ENCODE assay signal across 18 mouse cellular contexts in genomic region chr9:74277752-74278385, GRCm38 (mm10).
A peak's percentile ranks its signal among the peaks of the same experiment; 100 is the strongest.
DNase-seq lines count a peak whose midpoint lies in the region; ATAC-seq and TF ChIP-seq lines count a peak whose summit lies in the region.
"Had no signal": no experiment of that assay in that cellular context is flagged by ENCODE, and none has a peak within 500 bp of the region (broad histone marks: within the 10 kb centered on the region; RNA-seq: fewer than 3 reads in every experiment).

No protein-coding gene starts in this region.

- peaks cover 42% of the 10 kb centered on the region for H3K4me1 ChIP-seq in forebrain, embryonic 10.5 days
- H3K4me1 ChIP-seq in forebrain, embryonic 11.5 days (replicated peaks; ENCODE audit: control insufficient read depth, insufficient read depth, low read length): peaks cover 5% of the 10 kb centered on the region; the same call in 1 of the 2 replicates
- no peaks in the 10 kb centered on the region for H3K4me1 ChIP-seq in forebrain, postnatal 0 days (ENCODE audit: insufficient read depth)
- peaks cover 32% of the 10 kb centered on the region for H3K4me1 ChIP-seq in midbrain, embryonic 11.5 days (ENCODE audit: control insufficient read depth, insufficient read depth, low read length)
- peaks cover 12% of the 10 kb centered on the region for H3K4me1 ChIP-seq in neural tube, embryonic 14.5 days (ENCODE audit: control insufficient read depth, insufficient read depth, low read length)
- no peaks in the 10 kb centered on the region for H3K4me1 ChIP-seq in liver, postnatal 0 days (ENCODE audit: insufficient read depth)
- H3K4me1 ChIP-seq: embryonic facial prominence, embryonic 15.5 days had no signal

- no peak for TF ChIP-seq CTCF in forebrain, postnatal 0 days (IDR thresholded peaks at IDR 0.05; ENCODE audit: low read depth)
- TF ChIP-seq CTCF in liver, postnatal 0 days (IDR thresholded peaks at IDR 0.05; ENCODE audit: low read depth): no peak

- no peak overlapping the region for H3K4me2 ChIP-seq in forebrain, embryonic 11.5 days (ENCODE audit: low read depth, low read length, severe bottlenecking)
- no peak overlapping the region; the same call in 1 of the 2 replicates for H3K4me2 ChIP-seq in forebrain, postnatal 0 days (ENCODE audit: low read depth)
- H3K4me2 ChIP-seq in midbrain, embryonic 11.5 days: peak overlapping the region; percentile 27
- peak overlapping the region; percentile 20; the same call in 1 of the 2 replicates for H3K4me2 ChIP-seq in neural tube, embryonic 14.5 days (ENCODE audit: low read depth, low read length)
- no peak overlapping the region for H3K4me2 ChIP-seq in liver, postnatal 0 days (ENCODE audit: low read depth, low read length)
- H3K4me2 ChIP-seq: embryonic facial prominence, embryonic 15.5 days; liver, embryonic 11.5 days; stomach, embryonic 15.5 days had no signal

- no peak overlapping the region for H3K4me3 ChIP-seq in forebrain, embryonic 10.5 days
- H3K4me3 ChIP-seq in forebrain, embryonic 11.5 days (ENCODE audit: low read depth, low read length): no peak overlapping the region
- no peak overlapping the region for H3K4me3 ChIP-seq in forebrain, postnatal 0 days (ENCODE audit: low read depth, low read length)
- no peak overlapping the region for H3K4me3 ChIP-seq in midbrain, embryonic 11.5 days (ENCODE audit: low read depth, low read length)
- H3K4me3 ChIP-seq in neural tube, embryonic 14.5 days (ENCODE audit: low read depth, low read length): no peak overlapping the region
- H3K4me3 ChIP-seq in liver, postnatal 0 days (ENCODE audit: low read depth, low read length): no peak overlapping the region
- H3K4me3 ChIP-seq: embryonic facial prominence, embryonic 15.5 days; myocyte; stomach, embryonic 15.5 days had no signal

- TF ChIP-seq EP300 in liver, postnatal 0 days (IDR thresholded peaks at IDR 0.05; ENCODE audit: low read depth): no peak

- no peaks in the 10 kb centered on the region for H3K9me3 ChIP-seq in forebrain, embryonic 10.5 days
- H3K9me3 ChIP-seq in forebrain, embryonic 11.5 days (ENCODE audit: control insufficient read depth, low read length): no peaks in the 10 kb centered on the region
- H3K9me3 ChIP-seq in forebrain, postnatal 0 days (ENCODE audit: low read length): no peaks in the 10 kb centered on the region
- H3K9me3 ChIP-seq in midbrain, embryonic 11.5 days (ENCODE audit: control insufficient read depth, low read length): no peaks in the 10 kb centered on the region
- H3K9me3 ChIP-seq in neural tube, embryonic 14.5 days (ENCODE audit: control insufficient read depth, low read length): no peaks in the 10 kb centered on the region
- H3K9me3 ChIP-seq in liver, postnatal 0 days (ENCODE audit: low read length): no peaks in the 10 kb centered on the region
- H3K9me3 ChIP-seq: embryonic facial prominence, embryonic 15.5 days; stomach, embryonic 15.5 days had no signal

- H3K9ac ChIP-seq in forebrain, embryonic 11.5 days (ENCODE audit: low read length): no peak overlapping the region
- no peak overlapping the region for H3K9ac ChIP-seq in forebrain, postnatal 0 days
- H3K9ac ChIP-seq in midbrain, embryonic 11.5 days (ENCODE audit: low read length): no peak overlapping the region; the same call in 1 of the 2 replicates
- no peak overlapping the region for H3K9ac ChIP-seq in neural tube, embryonic 14.5 days (replicated peaks; ENCODE audit: low read depth, low read length)
- no peak overlapping the region for H3K9ac ChIP-seq in liver, postnatal 0 days (replicated peaks)
- H3K9ac ChIP-seq: embryonic facial prominence, embryonic 15.5 days; stomach, embryonic 15.5 days had no signal

- no peak overlapping the region for H3K27ac ChIP-seq in forebrain, embryonic 10.5 days
- H3K27ac ChIP-seq in forebrain, embryonic 11.5 days (ENCODE audit: low read depth, low read length): no peak overlapping the region
- no peak overlapping the region for H3K27ac ChIP-seq in forebrain, postnatal 0 days (ENCODE audit: low read depth, low read length)
- peak overlapping the region; percentile 80 for H3K27ac ChIP-seq in midbrain, embryonic 11.5 days (ENCODE audit: low read depth, low read length)
- H3K27ac ChIP-seq in neural tube, embryonic 14.5 days (ENCODE audit: low read depth, low read length): no peak overlapping the region
- no peak overlapping the region for H3K27ac ChIP-seq in liver, postnatal 0 days (ENCODE audit: low read depth)
- H3K27ac ChIP-seq: embryonic facial prominence, embryonic 15.5 days; stomach, embryonic 15.5 days had no signal

- no peaks in the 10 kb centered on the region for H3K36me3 ChIP-seq in forebrain, embryonic 10.5 days (replicated peaks)
- H3K36me3 ChIP-seq in forebrain, embryonic 11.5 days (ENCODE audit: control insufficient read depth, insufficient read depth, low read length): no peaks in the 10 kb centered on the region
- no peaks in the 10 kb centered on the region for H3K36me3 ChIP-seq in forebrain, postnatal 0 days (ENCODE audit: insufficient read depth)
- H3K36me3 ChIP-seq in midbrain, embryonic 11.5 days (ENCODE audit: control insufficient read depth, insufficient read depth, low read length): no peaks in the 10 kb centered on the region
- H3K36me3 ChIP-seq in neural tube, embryonic 14.5 days (ENCODE audit: control insufficient read depth, insufficient read depth, low read length): no peaks in the 10 kb centered on the region
- H3K36me3 ChIP-seq in liver, postnatal 0 days (replicated peaks; ENCODE audit: insufficient read depth, low read length): no peaks in the 10 kb centered on the region
- H3K36me3 ChIP-seq: embryonic facial prominence, embryonic 15.5 days; stomach, embryonic 15.5 days had no signal

- 64% methylated on average over 14 of the region's 14 CpGs for WGBS in forebrain, embryonic 10.5 days
- 46% methylated on average over 14 of the region's 14 CpGs for WGBS in forebrain, embryonic 11.5 days
- WGBS in forebrain, postnatal 0 days: 21% methylated on average over 14 of the region's 14 CpGs
- 18% methylated on average over 14 of the region's 14 CpGs for WGBS in midbrain, embryonic 11.5 days
- WGBS in neural tube, embryonic 14.5 days: 19% methylated on average over 14 of the region's 14 CpGs
- 74% methylated on average over 14 of the region's 14 CpGs for WGBS in liver, postnatal 0 days (ENCODE audit: insufficient replicate concordance)

- ATAC-seq in forebrain, embryonic 11.5 days (replicated peaks; ENCODE audit: low FRiP score): no peak
- peak; percentile 50 for ATAC-seq in forebrain, postnatal 0 days
- ATAC-seq in midbrain, embryonic 11.5 days (ENCODE audit: low FRiP score): peak; percentile 90
- ATAC-seq in neural tube, embryonic 14.5 days (ENCODE audit: low read depth): 0 out of 2 replicates have a peak, but pooled peaks have one; percentile 55
- no peak for ATAC-seq in liver, postnatal 0 days

- H3K27me3 ChIP-seq in forebrain, embryonic 10.5 days (ENCODE audit: poor library complexity, severe bottlenecking): peaks cover 15% of the 10 kb centered on the region; the same call in 1 of the 2 replicates
- no peaks in the 10 kb centered on the region for H3K27me3 ChIP-seq in forebrain, embryonic 11.5 days (ENCODE audit: control insufficient read depth, insufficient read depth, low read length)
- H3K27me3 ChIP-seq in forebrain, postnatal 0 days (ENCODE audit: insufficient read depth, low read length): no peaks in the 10 kb centered on the region
- H3K27me3 ChIP-seq in midbrain, embryonic 11.5 days (ENCODE audit: control insufficient read depth, insufficient read depth, low read length): no peaks in the 10 kb centered on the region
- no peaks in the 10 kb centered on the region for H3K27me3 ChIP-seq in neural tube, embryonic 14.5 days (ENCODE audit: control insufficient read depth, insufficient read depth, low read length)
- no peaks in the 10 kb centered on the region for H3K27me3 ChIP-seq in liver, postnatal 0 days (ENCODE audit: insufficient read depth, low read length)
- H3K27me3 ChIP-seq: embryonic facial prominence, embryonic 15.5 days; stomach, embryonic 15.5 days had no signal

- DNase-seq in forebrain, embryonic 10.5 days (ENCODE audit: extremely low spot score, low spot score): peak; percentile 21
- DNase-seq in forebrain, embryonic 11.5 days (ENCODE audit: low spot score): no peak
- peak; percentile 45 for DNase-seq in forebrain, postnatal 0 days
- peak; percentile 93 for DNase-seq in midbrain, embryonic 11.5 days (ENCODE audit: low spot score, missing footprints)
- DNase-seq in liver, postnatal 0 days: no peak
- no peak for DNase-seq in testis, postnatal 10 days (ENCODE audit: low spot score)
- DNase-seq in spleen, postnatal 4 days (ENCODE audit: low spot score in 2 of 2): no peak
- DNase-seq: adrenal gland, postnatal 25 days; cerebellum, adult 11 months; heart, postnatal 14 days; kidney, adult 18-20 months; lung, postnatal 14 days; thymus, postnatal 36 days had no signal

Comparison
In these comparisons a context has a peak if more than half of its experiments do, and no peak if none do; other contexts are left out.
1. DNase-seq: peak in forebrain, embryonic 10.5 days (single experiment), forebrain, postnatal 0 days (single experiment) and midbrain, embryonic 11.5 days (single experiment); none in forebrain, embryonic 11.5 days (single experiment), liver, postnatal 0 days (single experiment), testis, postnatal 10 days (single experiment) and spleen, postnatal 4 days (0 of 2).
2. ATAC-seq: peak in forebrain, postnatal 0 days (single experiment), midbrain, embryonic 11.5 days (single experiment) and neural tube, embryonic 14.5 days (single experiment); none in forebrain, embryonic 11.5 days (single experiment) and liver, postnatal 0 days (single experiment).
3. H3K4me2 ChIP-seq: peak in midbrain, embryonic 11.5 days (single experiment) and neural tube, embryonic 14.5 days (single experiment); none in forebrain, embryonic 11.5 days (single experiment), forebrain, postnatal 0 days (single experiment) and liver, postnatal 0 days (single experiment).